Mouse (Mus musculus) CH12.LX (cell line): ENCODE data around the gene Edem3. TPM values are rescaled to one million over a fixed set of nuclear protein-coding genes. Genes with fewer than 3 reads are reported as not detected.

Source experiments
- DNase-seq: peaks from one replicate; pipeline ENCODE4 v3.0.0-alpha.2; 2013; ENCODE audit errors: extremely low read depth
- H3K27ac ChIP-seq: 2 replicates; pipeline ENCODE4 v1.5.1; 2012; ENCODE audit warnings: low read depth, mild to moderate bottlenecking, control low read depth, moderate library complexity; ENCODE audit not compliant: insufficient read depth
- H3K27me3 ChIP-seq: replicated peaks from 2 replicates; pipeline ENCODE3; 2012; ENCODE audit warnings: inconsistent platforms
- H3K36me3 ChIP-seq, 2 experiments: replicated peaks in 1 of 2; 2 replicates each; pipeline versions ENCODE3 to v1.6.1; 2012; ENCODE audit warnings: inconsistent platforms in 1 of 2, low read length in 1 of 2, mild to moderate bottlenecking in 1 of 2, mixed read lengths in 1 of 2, moderate library complexity in 1 of 2; ENCODE audit not compliant: control insufficient read depth in 1 of 2, insufficient read depth in 1 of 2
- H3K4me1 ChIP-seq, 2 experiments: 2 replicates each; pipeline ENCODE4 v1.6.1; 2012; ENCODE audit warnings: inconsistent platforms in 1 of 2, moderate library complexity in 1 of 2; ENCODE audit not compliant: insufficient read depth in 2 of 2, control insufficient read depth in 1 of 2
- H3K4me2 ChIP-seq: 2 replicates; pipeline ENCODE4 v1.6.1; 2012; ENCODE audit warnings: low read depth, mild to moderate bottlenecking, control low read depth; ENCODE audit not compliant: poor library complexity, insufficient read depth, severe bottlenecking
- H3K4me3 ChIP-seq, 3 experiments: fragments of 150-350 bp in 1 of 3; sonication (generic) in 1 of 3; replicated peaks in 1 of 3; 2 replicates each; pipeline versions ENCODE3 to v1.5.1; 2011 to 2012; ENCODE audit warnings: low read depth in 2 of 3, low read length in 2 of 3, mild to moderate bottlenecking in 2 of 3, moderate library complexity in 2 of 3, control low read depth in 1 of 3, improper control_type of control experiment in 1 of 3, inconsistent platforms in 1 of 3, mixed read lengths in 1 of 3; ENCODE audit not compliant: poor library complexity in 1 of 3
- H3K79me2 ChIP-seq: replicated peaks from 2 replicates; pipeline ENCODE4 v1.6.1; 2012; ENCODE audit warnings: mild to moderate bottlenecking, moderate library complexity; ENCODE audit not compliant: control insufficient read depth, poor library complexity, insufficient read depth, severe bottlenecking; ENCODE audit errors: extremely low read depth
- H3K9ac ChIP-seq: 2 replicates; pipeline ENCODE4 v1.6.1; 2012; ENCODE audit warnings: low read depth, mild to moderate bottlenecking, control low read depth, moderate library complexity; ENCODE audit not compliant: insufficient read depth
- H3K9me3 ChIP-seq: replicated peaks from 2 replicates; pipeline ENCODE3; 2012; ENCODE audit warnings: low read length, inconsistent platforms, mixed read lengths
- CHD2 ChIP-seq: IDR thresholded peaks from 2 replicates; pipeline ENCODE4 v1.6.1; 2011; ENCODE audit warnings: low read length, improper control_type of control experiment
- CTCF ChIP-seq, 2 experiments: IDR thresholded peaks in 1 of 2; conservative IDR thresholded peaks in 1 of 2; 2 replicates each; pipeline ENCODE4 v1.5.1; 2011 to 2012; ENCODE audit warnings: low read depth in 2 of 2, low read length in 2 of 2, improper control_type of control experiment in 1 of 2, inconsistent platforms in 1 of 2, mild to moderate bottlenecking in 1 of 2, moderate library complexity in 1 of 2
- EP300 ChIP-seq: IDR thresholded peaks from 2 replicates; pipeline ENCODE4 v1.6.1; 2011; ENCODE audit warnings: low read length, improper control_type of control experiment
- ETS1 ChIP-seq: conservative IDR thresholded peaks from 2 replicates; pipeline ENCODE4 v1.6.1; 2012; ENCODE audit warnings: low read depth, mild to moderate bottlenecking, inconsistent platforms, low read length, improper control_type of control experiment, moderate library complexity
- GABPA ChIP-seq: IDR thresholded peaks from 2 replicates; pipeline ENCODE4 v1.6.1; 2012; ENCODE audit warnings: low read depth, low read length, improper control_type of control experiment, inconsistent platforms; ENCODE audit not compliant: insufficient replicate concordance
- IRF4 ChIP-seq: IDR thresholded peaks from 2 replicates; pipeline ENCODE4 v1.6.1; 2014; ENCODE audit warnings: low read depth, mild to moderate bottlenecking, inconsistent platforms, low read length, improper control_type of control experiment
- JUN ChIP-seq: IDR thresholded peaks from 2 replicates; pipeline ENCODE4 v1.6.1; 2011; ENCODE audit warnings: low read depth, mild to moderate bottlenecking, low read length, improper control_type of control experiment, moderate library complexity; ENCODE audit not compliant: insufficient read depth
- JUND ChIP-seq: conservative IDR thresholded peaks from 2 replicates; pipeline ENCODE4 v1.6.1; 2011; ENCODE audit warnings: low read depth, low read length, improper control_type of control experiment
- MAFK ChIP-seq: IDR thresholded peaks from 2 replicates; pipeline ENCODE4 v1.6.1; 2011; ENCODE audit warnings: low read length, improper control_type of control experiment; ENCODE audit not compliant: insufficient replicate concordance
- MAZ ChIP-seq: IDR thresholded peaks from 2 replicates; pipeline ENCODE4 v1.6.1; 2012; ENCODE audit warnings: low read depth, mild to moderate bottlenecking, inconsistent platforms, low read length, improper control_type of control experiment, moderate library complexity
- MEF2A ChIP-seq: IDR thresholded peaks from 2 replicates; pipeline ENCODE4 v1.6.1; 2014; ENCODE audit warnings: low read depth, mild to moderate bottlenecking, inconsistent platforms, low read length, improper control_type of control experiment, borderline replicate concordance
- MYC ChIP-seq: IDR thresholded peaks from 2 replicates; pipeline ENCODE4 v1.6.1; 2011; ENCODE audit warnings: low read depth, mild to moderate bottlenecking, improper control_type of control experiment, low read length
- NRF1 ChIP-seq: IDR thresholded peaks from 2 replicates; pipeline ENCODE4 v1.6.1; 2014; ENCODE audit warnings: low read depth, mild to moderate bottlenecking, inconsistent platforms, low read length, improper control_type of control experiment, moderate library complexity
- PAX5 ChIP-seq: IDR thresholded peaks from 2 replicates; pipeline ENCODE4 v1.6.1; 2012; ENCODE audit warnings: low read length, inconsistent platforms, mixed read lengths
- POLR2AphosphoS2 ChIP-seq: IDR thresholded peaks from 2 replicates; pipeline ENCODE4 v1.6.1; 2011; ENCODE audit warnings: low read depth, low read length, improper control_type of control experiment
- SIN3A ChIP-seq: IDR thresholded peaks from 2 replicates; pipeline ENCODE4 v1.6.1; 2012; ENCODE audit warnings: low read length, improper control_type of control experiment, inconsistent platforms
- TBP ChIP-seq: conservative IDR thresholded peaks from 2 replicates; pipeline ENCODE4 v1.6.1; 2011; ENCODE audit warnings: low read depth, low read length, improper control_type of control experiment
- UBTF ChIP-seq: IDR thresholded peaks from 2 replicates; pipeline ENCODE4 v1.6.1; 2012; ENCODE audit warnings: low read depth, mild to moderate bottlenecking, inconsistent platforms, low read length, improper control_type of control experiment, moderate library complexity
- USF1 ChIP-seq: IDR thresholded peaks from 2 replicates; pipeline ENCODE4 v1.6.1; 2014; ENCODE audit warnings: low read depth, mild to moderate bottlenecking, inconsistent platforms, low read length, improper control_type of control experiment
- ZMIZ1 ChIP-seq: IDR thresholded peaks from 2 replicates; pipeline ENCODE4 v1.6.1; 2012; ENCODE audit warnings: low read depth, mild to moderate bottlenecking, inconsistent platforms, low read length, improper control_type of control experiment
- ZNF384 ChIP-seq: IDR thresholded peaks from 2 replicates; pipeline ENCODE4 v1.6.1; 2012; ENCODE audit warnings: low read depth, low read length, improper control_type of control experiment, inconsistent platforms
- dilution Hi-C: fragments of 300-500 bp; cut with MboI; formaldehyde crosslinking; loops from 2 replicates; pipeline ENCODE4 v1.14.3; 2020; ENCODE audit warnings: low sequenced_read_pairs; ENCODE audit not compliant: extremely low pct_unique_long_range_greater_than_20kb, extremely low pct_ligation_motif_present
- in situ Hi-C: fragments of 300-500 bp; cut with MboI; formaldehyde crosslinking; loops from 3 replicates; pipeline ENCODE4 v1.14.3; 2019; ENCODE audit warnings: low sequenced_read_pairs, low pct_ligation_motif_present, low pct_unique_long_range_greater_than_20kb, mixed read lengths
- polyA plus RNA-seq: library from polyadenylated mRNA; unstranded; fragments of >175 nt; gene quantifications from 2 replicates; pipeline ENCODE4 v1.2.1, GENCODE M21; 2012; ENCODE audit warnings: low read depth; ENCODE audit not compliant: insufficient read length
- total RNA-seq, 2 experiments: library from RNA; depleted of rRNA; stranded (reverse); fragments of 300-350 nt in 1 of 2; fragments of >200 nt in 1 of 2; gene quantifications; 2 replicates each; pipeline ENCODE4 v1.2.3; 2012 to 2014

Gene Edem3
- total and polyA plus RNA-seq, 3 experiments = 9.8 to 15.8 (median 10.6) TPM

DNA sequence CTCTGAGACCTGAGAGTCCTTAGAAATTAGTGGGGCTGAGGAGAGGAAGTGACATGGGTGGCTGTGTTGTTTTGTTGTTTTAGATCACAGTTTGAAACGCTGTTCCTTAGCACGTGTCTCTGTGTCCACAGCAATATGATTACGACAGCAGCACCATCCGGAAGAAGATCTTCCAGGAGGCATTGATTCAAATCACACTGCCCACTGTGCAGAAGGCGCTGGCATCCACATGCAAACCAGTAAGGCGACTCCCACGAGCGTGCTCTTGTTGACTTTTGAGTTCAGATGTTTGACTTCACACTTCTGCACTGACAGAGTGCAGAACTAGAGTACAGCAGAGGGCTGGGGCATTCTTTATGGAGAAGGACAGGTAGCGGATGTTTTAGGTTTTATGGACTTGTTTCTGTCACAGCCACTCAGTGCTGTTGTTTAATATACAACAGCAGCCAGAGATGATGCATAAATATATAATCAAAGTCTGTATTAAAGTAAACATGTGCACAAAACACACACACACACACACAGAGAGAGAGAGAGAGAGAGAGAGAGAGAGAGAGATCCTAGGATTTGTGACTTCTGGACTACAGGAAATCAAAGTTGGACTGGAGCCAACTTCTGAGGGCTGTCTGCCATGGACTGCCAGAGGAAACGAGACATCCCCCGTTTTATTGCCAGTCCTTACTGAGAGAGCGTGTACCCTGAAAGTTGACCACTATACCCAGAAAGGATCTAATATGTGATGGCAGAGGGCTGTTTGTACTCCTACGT is 46.0 kb upstream of the Edem3 start:
- no peak overlapping the region for H3K4me2 ChIP-seq
- H3K9me3 ChIP-seq = no peaks in the 10 kb centered on the region
- in situ Hi-C loops = loop anchor here (5.0 to 25.0 kb wide), 2 partner anchors 142 to 247 kb away; no protein-coding TSS in a partner anchor
- TF ChIP-seq JUN (no peak), ZNF384 (no peak), TBP (no peak), SIN3A (no peak), CTCF (conservative IDR thresholded peaks at IDR 0.05 in 1 of 2, IDR thresholded peaks at IDR 0.05 in 1 of 2; ENCODE audit: low read depth in 2 of 2, low read length in 2 of 2) (no peak), UBTF (no peak), MAZ (no peak), MYC (no peak), CHD2 (no peak), EP300 (no peak), ZMIZ1 (no peak), JUND (no peak), GABPA (no peak), POLR2AphosphoS2 (no peak)
- H3K4me3 ChIP-seq = no peak overlapping the region
- no peak overlapping the region for H3K27ac ChIP-seq
- H3K4me1 ChIP-seq = peaks cover 0 to 28% of the 10 kb centered on the region in 2 experiments; a peak in 1 of 4 replicates
- no peak overlapping the region for H3K9ac ChIP-seq
- no peaks in the 10 kb centered on the region for H3K27me3 ChIP-seq
- H3K36me3 ChIP-seq = peaks cover 60 to 83% of the 10 kb centered on the region in 2 experiments
- no peak for DNase-seq
- dilution Hi-C loops = no loop called here
- no peaks in the 10 kb centered on the region for H3K79me2 ChIP-seq

DNA sequence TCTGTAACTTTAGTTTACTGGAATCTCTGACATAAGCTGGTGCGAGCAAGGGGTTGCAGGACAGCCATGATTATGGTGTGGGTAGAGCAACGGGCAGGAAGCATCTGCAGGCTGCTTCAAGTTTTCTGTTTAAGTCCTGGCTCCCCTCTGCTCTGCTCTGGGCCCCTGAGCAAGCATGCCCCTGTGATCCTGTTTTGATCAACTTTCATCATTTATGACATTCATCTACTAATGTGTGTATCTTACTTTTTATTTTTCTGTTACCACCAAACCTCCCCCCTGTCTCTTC is 45.5 kb upstream of the Edem3 start:
- Histone ChIP-seq H3K36me3 (peaks cover 59 to 83% of the 10 kb centered on the region in 2 experiments), H3K79me2 (no peaks in the 10 kb centered on the region), H3K9ac (no peak overlapping the region), H3K27me3 (no peaks in the 10 kb centered on the region), H3K4me1 (peaks cover 0 to 28% of the 10 kb centered on the region in 2 experiments; a peak in 1 of 4 replicates), H3K27ac (no peak overlapping the region), H3K4me3 (no peak overlapping the region), H3K4me2 (no peak overlapping the region), H3K9me3 (no peaks in the 10 kb centered on the region)
- dilution Hi-C loops (no loop called here), in situ Hi-C loops (loop anchor here (5.0 to 25.0 kb wide), 2 partner anchors 142 to 247 kb away; no protein-coding TSS in a partner anchor)
- no peak for DNase-seq
- no peak for TF ChIP-seq ETS1
- no peak for TF ChIP-seq MAFK
- TF ChIP-seq MYC = no peak
- TF ChIP-seq CHD2 = no peak
- no peak for TF ChIP-seq USF1
- no peak for TF ChIP-seq CTCF (conservative IDR thresholded peaks at IDR 0.05 in 1 of 2, IDR thresholded peaks at IDR 0.05 in 1 of 2; ENCODE audit: low read depth in 2 of 2, low read length in 2 of 2)
- no peak for TF ChIP-seq PAX5
- no peak for TF ChIP-seq NRF1
- no peak for TF ChIP-seq IRF4
- no peak for TF ChIP-seq MEF2A
